Mouse (Mus musculus): Measurements from ENCODE around the gene Pcsk2. TPM values are rescaled to one million over a fixed set of nuclear protein-coding genes. Genes with fewer than 3 reads are reported as not detected.
A peak's percentile ranks its signal among the peaks of the same experiment; 100 is the strongest.

Gene Pcsk2
- polyA plus RNA-seq, 1 experiment from 2014 or later = 0.73 TPM

GRCm38 (mm10) chr2:143847291-143847690 is 301.3 kb downstream of the Pcsk2 start:
- 69% methylated on average over 3 of the region's 3 CpGs for WGBS
- Histone ChIP-seq H3K27me3 (no peaks in the 10 kb centered on the region), H3K4me3 (no peak overlapping the region), H3K9me3 (no peaks in the 10 kb centered on the region), H3K9ac (no peak overlapping the region), H3K27ac (no peak overlapping the region), H3K36me3 (no peaks in the 10 kb centered on the region), H3K4me2 (no peak overlapping the region), H3K4me1 (no peaks in the 10 kb centered on the region)
- no peak for ATAC-seq (ENCODE audit: insufficient number of reproducible peaks, low FRiP score, low TSS enrichment, low read depth)

DNA sequence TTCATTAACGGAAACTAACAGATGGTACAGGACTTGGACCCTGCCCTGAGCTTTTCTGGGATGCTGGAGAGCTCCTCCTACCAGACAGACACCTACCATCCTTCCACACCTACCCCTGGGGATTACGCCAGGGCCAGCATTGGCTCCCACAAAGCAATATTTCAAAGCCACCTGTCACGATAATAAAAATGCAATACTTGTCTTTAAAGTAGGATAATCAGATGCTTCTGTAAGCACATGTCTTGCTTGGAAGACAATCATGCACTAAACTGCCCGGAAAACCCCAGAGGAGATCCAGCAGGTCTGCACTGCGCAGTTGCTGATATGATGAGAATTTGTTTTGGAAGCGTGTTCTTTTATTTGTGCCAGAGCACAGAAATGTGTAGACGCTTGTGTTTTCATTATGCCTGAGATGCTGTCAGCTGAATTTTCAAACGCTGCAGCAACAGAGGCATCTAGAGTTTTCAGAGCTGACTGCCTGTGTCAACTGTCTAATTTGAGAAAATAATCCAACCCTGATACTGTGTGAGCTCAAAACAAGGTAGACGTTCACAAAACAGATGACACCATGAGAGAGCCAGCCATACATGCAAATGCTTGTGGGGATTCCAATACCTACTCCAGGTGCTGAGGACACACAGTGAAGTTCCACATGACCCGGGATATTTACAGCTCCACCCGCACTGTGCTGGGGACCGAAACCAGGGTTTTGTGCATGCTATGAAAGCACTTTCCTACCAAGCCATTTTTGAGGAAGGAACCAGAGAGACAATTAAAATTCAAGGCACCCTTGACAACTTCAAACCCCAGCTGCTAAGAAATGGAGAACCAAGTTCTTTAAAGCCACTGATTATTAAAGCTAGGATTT is 305.6 kb downstream of the Pcsk2 start:
- ATAC-seq (ENCODE audit: insufficient number of reproducible peaks, low FRiP score, low TSS enrichment, low read depth) = no peak
- H3K27me3 ChIP-seq = no peaks in the 10 kb centered on the region

DNA sequence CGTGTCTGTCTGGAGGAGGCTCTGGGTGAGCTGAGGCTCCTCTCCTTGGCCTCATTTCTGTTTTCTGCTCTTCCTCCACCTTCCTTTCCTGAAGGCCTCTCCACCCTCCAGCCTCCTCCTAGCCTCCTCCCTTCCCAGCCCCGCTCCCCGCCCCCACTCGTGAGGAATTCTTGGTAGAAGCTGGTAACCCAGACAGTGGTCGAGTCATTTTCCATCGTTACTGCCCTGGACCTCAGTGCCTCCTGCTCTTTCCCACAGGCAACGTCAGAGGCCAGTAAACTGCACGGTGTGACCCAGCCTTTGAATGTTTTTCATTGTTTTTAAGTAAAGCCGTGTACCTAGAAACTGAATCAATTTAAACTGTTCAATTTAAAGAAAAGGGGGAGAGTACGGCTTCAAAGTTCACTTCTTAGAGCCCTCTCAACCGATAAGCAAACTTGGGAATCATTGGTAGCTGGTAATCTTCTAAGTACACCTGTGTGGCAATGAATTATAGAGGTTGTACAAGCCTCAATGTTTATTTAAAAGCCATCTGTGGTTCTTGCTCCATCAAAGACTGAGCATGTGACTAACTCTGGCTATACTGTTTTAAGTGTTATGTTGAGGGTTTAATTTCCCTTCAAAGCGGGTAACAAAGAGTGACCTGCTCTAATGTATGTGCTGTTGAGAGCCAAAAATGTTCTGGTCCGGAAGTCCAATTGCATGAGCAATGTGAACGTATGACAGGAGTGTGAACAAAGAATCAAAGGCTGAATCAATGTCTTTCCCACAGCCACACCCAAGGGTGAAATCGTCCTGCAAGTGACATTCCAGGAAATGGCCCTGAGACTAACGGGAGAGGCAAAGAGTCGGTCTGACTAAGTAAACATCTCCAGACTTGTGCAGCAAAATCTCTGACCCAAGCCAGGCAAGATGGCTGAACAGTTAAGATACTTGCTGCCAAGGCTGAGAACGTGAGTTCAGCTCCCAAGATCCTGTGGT is 306.6 kb downstream of the Pcsk2 start:
- no peak overlapping the region for H3K4me2 ChIP-seq
- H3K27ac ChIP-seq = no peak overlapping the region
- 44% methylated on average over 18 of the region's 18 CpGs for WGBS

More for the DNA sequence above, 305.6 kb downstream of the Pcsk2 start:
- Histone ChIP-seq H3K27ac (no peak overlapping the region), H3K9me3 (no peaks in the 10 kb centered on the region), H3K4me3 (no peak overlapping the region), H3K4me1 (no peaks in the 10 kb centered on the region), H3K4me2 (no peak overlapping the region), H3K9ac (no peak overlapping the region), H3K36me3 (no peaks in the 10 kb centered on the region)
- 77% methylated on average over 12 of the region's 12 CpGs for WGBS

DNA sequence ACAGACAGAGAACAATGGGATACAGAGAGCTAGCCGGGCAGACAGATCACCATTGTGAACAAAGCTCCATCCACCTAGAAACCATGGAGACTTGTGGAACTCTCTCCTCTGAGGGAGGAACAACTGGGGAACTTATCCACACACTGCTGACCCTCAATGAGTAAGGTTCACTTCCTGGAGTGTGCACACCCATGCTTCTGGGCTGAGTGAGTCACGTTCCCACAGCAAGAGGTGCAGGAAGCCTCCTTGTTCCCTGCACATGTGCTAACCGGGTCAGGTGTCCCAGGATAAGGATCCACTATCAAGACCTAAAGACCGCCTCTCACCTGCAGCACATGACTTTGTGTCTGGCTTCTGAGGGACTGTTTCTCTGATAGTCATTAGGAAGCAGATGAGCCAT is 307.5 kb downstream of the Pcsk2 start:
- Histone ChIP-seq H3K4me2 (no peak overlapping the region), H3K9me3 (no peaks in the 10 kb centered on the region), H3K4me3 (no peak overlapping the region), H3K27me3 (no peaks in the 10 kb centered on the region), H3K4me1 (no peaks in the 10 kb centered on the region), H3K36me3 (no peaks in the 10 kb centered on the region), H3K27ac (no peak overlapping the region), H3K9ac (no peak overlapping the region)
- WGBS = 82% methylated on average over 4 of the region's 4 CpGs
- ATAC-seq (ENCODE audit: insufficient number of reproducible peaks, low FRiP score, low TSS enrichment, low read depth) = no peak

More for the DNA sequence above, 306.6 kb downstream of the Pcsk2 start:
- Histone ChIP-seq H3K27me3 (no peaks in the 10 kb centered on the region), H3K4me3 (no peak overlapping the region), H3K4me1 (no peaks in the 10 kb centered on the region), H3K36me3 (no peaks in the 10 kb centered on the region), H3K9ac (no peak overlapping the region), H3K9me3 (no peaks in the 10 kb centered on the region)
- no peak for ATAC-seq (ENCODE audit: insufficient number of reproducible peaks, low FRiP score, low TSS enrichment, low read depth)

GRCm38 (mm10) chr2:143859166-143859565 is 313.2 kb downstream of the Pcsk2 start:
- no peak overlapping the region for H3K9ac ChIP-seq
- ATAC-seq (ENCODE audit: insufficient number of reproducible peaks, low FRiP score, low TSS enrichment, low read depth) = no peak

DNA sequence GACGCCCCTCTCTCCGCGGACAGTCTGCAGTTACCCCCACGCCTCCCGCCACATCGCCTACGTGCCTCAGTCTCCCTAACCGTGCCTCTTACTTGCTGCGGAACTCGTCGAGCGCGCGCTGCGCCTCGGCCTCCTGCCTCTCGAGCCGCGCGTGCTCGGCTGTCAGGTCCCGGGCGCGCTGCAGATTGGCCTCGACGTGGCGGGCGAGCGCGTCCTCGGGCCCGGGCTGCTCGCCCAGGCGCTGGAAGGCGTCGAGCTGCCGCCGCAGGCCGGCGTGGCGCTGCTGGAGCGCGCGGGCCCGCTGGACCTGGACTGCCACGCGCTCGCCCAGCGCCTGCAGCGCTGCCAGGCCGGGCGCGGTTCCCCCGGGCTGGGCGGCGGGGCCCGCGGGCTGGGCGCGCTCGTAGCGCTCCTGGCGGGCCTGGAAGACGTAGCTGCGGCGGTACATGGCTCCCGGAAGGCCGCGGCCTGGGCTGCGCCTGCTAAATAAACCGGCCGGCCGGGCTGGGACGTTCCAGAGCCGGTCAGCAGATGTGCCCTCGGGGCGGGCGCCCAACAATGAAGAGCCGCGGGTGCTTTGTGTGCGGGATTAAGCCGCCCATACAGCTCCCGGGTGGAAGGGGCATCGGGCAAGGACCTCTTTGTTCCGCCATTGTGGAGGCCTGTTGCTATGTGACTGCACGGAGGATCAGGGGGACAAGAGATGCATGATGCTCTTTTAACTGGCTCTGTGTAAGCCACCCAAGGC is 316.7 kb downstream of the Pcsk2 start, which contains the start of gene Bfsp1:
Gene Bfsp1, minus strand, starts transcription at position 690 of the 748 bp plus-strand sequence.
- peak within 1 kb of the TSS; percentile 50 for H3K4me3 ChIP-seq
- H3K36me3 ChIP-seq = no peaks in the 10 kb centered on the region
- peak within 1 kb of the TSS; percentile 67 for H3K27ac ChIP-seq
- no peaks in the 10 kb centered on the region for H3K9me3 ChIP-seq
- peak within 1 kb of the TSS; percentile 79 for H3K4me2 ChIP-seq
- peak within 1 kb of the TSS; percentile 75 for H3K9ac ChIP-seq
- no peaks in the 10 kb centered on the region for H3K27me3 ChIP-seq
- peak; percentile 68 for ATAC-seq (ENCODE audit: insufficient number of reproducible peaks, low FRiP score, low TSS enrichment, low read depth)
- peaks cover 16% of the 10 kb centered on the region for H3K4me1 ChIP-seq
- 2% methylated on average over 86 of the region's 86 CpGs for WGBS

More at GRCm38 (mm10) chr2:143859166-143859565, 313.2 kb downstream of the Pcsk2 start:
- H3K4me1 ChIP-seq = peaks cover 10% of the 10 kb centered on the region
- no peaks in the 10 kb centered on the region for H3K9me3 ChIP-seq
- no peaks in the 10 kb centered on the region for H3K27me3 ChIP-seq
- H3K27ac ChIP-seq = no peak overlapping the region
- H3K36me3 ChIP-seq = no peaks in the 10 kb centered on the region
- H3K4me2 ChIP-seq = no peak overlapping the region
- no peak overlapping the region for H3K4me3 ChIP-seq
- WGBS = 79% methylated on average over 2 of the region's 2 CpGs

DNA sequence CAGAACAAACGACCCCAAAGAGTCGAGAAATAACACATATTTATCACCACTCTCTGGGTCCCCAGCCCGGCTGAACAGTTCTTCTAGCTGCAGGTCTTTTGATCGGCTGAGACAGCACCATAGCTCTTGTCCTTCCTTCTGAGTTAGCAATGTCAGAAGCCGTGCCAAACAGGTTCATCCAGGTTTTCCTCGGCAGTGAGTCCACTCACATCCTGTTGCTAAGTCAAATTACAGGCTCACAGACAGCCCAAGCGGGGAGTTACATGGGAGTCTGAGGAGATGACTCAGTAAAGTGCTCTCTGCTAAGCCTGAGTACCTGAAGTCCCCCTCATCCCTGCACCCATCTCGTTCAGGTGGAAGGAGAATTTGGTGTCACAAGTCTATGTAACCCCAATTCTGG is 318.6 kb downstream of the Pcsk2 start:
- H3K4me1 ChIP-seq = peaks cover 16% of the 10 kb centered on the region
- no peaks in the 10 kb centered on the region for H3K36me3 ChIP-seq
- no peak for ATAC-seq (ENCODE audit: insufficient number of reproducible peaks, low FRiP score, low TSS enrichment, low read depth)
- 59% methylated on average over 8 of the region's 8 CpGs for WGBS
- H3K27ac ChIP-seq = no peak overlapping the region
- H3K27me3 ChIP-seq = no peaks in the 10 kb centered on the region
- no peak overlapping the region for H3K4me3 ChIP-seq
- no peak overlapping the region for H3K9ac ChIP-seq
- no peak overlapping the region for H3K4me2 ChIP-seq
- no peaks in the 10 kb centered on the region for H3K9me3 ChIP-seq

All from limb, embryonic 15.5 days (tissue).